Mouse (Mus musculus) adrenal gland, postnatal 4 days (tissue): ENCODE measurements around the gene Dcakd. TPM values are rescaled to one million over a fixed set of nuclear protein-coding genes. Genes with fewer than 3 reads are reported as not detected.

Source experiments
- DNase-seq, 2 experiments: peaks; one replicate each; pipeline ENCODE4 v3.0.0; 2021 to 2022; ENCODE audit warnings: low spot score in 2 of 2, mixed read lengths in 2 of 2
- long read RNA-seq, 2 experiments: library from polyadenylated mRNA; stranded (forward); transcript quantifications; one replicate each; pipeline ENCODE4 v2.0.0; 2021
- total RNA-seq, 2 experiments: library from RNA; stranded (reverse); gene quantifications; 2 replicates each; pipeline ENCODE4 v1.2.3; 2021

Dcakd gene
- total RNA-seq, result 100 to 1,000 TPM; 114 to 126 TPM
- long read RNA-seq, experiment 1, transcript Dcakd-201 (5 exons, 1,744 nt), result major isoform, 102 of 122 reads
- long read RNA-seq, experiment 1, partial matches to known transcripts, result 8 of 122 reads
- long read RNA-seq, experiment 1, other reads (novel, unspliced or antisense), result 8 of 122 reads
- long read RNA-seq, experiment 2, transcript Dcakd-201 (5 exons, 1,744 nt), result major isoform, 175 of 213 reads
- long read RNA-seq, experiment 2, partial matches to known transcripts, result 22 of 213 reads
- long read RNA-seq, experiment 2, other reads (novel, unspliced or antisense), result 13 of 213 reads

- peak; percentile 57 to 85 for DNase-seq
Observed at GRCm38 (mm10) chr11:103028176-103028891, at the start of gene Dcakd, which contains the start of gene Nmt1. Gene Dcakd (minus strand): TSS chr11:103028333. Gene Nmt1 (plus strand): TSS chr11:103028190.

GRCm38 (mm10) chr11:103076581-103076980 lies 48.4 kb upstream of the Dcakd start:
- DNase-seq, result no peak

GRCm38 (mm10) chr11:103076010-103076409 lies 47.9 kb upstream of the Dcakd start:
- no peak for DNase-seq

- DNase-seq, result no peak
Observed at GRCm38 (mm10) chr11:103074796-103075323, 46.7 kb upstream of the Dcakd start.

DNA sequence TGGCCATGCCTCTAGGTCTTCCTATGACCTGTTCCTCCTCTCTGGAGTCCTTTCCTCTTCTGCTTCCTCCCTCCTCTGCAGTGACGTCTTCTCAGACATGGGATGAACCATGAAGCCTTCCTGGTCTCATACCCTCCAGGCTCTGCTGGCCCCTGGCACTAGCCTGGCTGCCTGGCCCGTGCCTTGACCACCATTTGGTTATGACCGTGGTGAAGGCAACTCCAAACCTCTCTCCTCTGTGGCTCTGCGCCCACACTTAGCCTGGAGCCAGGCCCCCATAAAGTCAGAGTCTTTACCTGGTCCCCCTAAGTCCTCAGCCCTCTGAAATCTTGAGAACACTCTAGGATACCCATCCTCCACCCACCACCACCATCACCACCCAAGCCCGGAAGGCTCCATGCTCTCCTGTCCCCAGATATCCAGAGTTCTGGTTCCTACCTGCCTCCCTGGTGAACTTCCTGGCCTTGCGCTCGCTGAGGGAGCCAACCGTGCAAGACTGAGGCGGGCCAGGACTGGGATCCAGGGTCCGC lies 46.1 kb upstream of the Dcakd start:
- DNase-seq, result no peak

DNA sequence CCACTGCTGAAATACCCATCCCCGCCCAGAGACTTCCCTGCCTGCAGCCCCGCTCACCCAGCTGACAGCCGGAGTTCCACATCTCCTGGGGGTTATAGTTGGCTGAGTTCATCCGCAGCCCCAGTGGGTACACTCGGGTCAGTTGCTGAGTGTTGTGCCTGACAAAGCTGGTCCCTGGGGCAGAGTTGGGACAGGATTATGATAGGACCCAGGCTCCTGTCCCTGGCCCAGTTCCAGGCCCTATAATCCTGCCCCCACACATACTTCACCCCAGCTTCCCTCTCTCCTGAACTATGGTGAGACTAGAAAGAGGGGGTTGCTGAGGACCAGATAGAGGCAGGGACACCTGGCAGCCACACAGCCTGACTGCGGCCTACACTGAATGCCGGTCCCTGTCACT lies 45.5 kb upstream of the Dcakd start:
- no peak for DNase-seq

DNA sequence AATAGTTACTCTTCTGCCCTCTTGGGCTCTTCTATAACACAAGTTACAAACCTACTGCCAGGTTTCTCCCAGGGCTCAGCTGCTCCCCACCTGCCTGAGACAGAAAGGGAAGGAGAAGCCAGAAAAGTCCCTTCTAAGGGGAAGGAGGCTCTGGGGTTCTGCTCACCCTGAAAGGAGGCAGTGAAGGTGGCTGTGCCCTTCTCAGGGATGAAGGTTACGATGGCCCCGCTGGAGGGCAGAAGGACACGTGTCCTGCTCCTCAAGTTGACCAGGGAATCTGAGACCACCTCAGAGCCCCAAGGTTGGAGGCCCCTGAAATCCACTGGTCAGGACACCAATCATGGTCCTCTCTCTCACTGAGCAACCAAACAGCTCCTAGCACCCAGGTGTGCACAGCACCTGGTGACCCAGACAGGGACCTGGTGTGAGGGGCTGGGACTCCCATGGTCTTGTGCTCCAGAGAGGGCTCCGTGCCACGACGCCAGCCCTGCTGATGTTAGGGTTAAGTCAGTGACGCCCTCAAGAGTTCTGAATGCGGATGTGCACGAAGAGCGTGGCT lies 42.3 kb upstream of the Dcakd start:
- DNase-seq, result no peak

GRCm38 (mm10) chr11:103069731-103070130 lies 41.6 kb upstream of the Dcakd start:
- DNase-seq, result no peak

DNA sequence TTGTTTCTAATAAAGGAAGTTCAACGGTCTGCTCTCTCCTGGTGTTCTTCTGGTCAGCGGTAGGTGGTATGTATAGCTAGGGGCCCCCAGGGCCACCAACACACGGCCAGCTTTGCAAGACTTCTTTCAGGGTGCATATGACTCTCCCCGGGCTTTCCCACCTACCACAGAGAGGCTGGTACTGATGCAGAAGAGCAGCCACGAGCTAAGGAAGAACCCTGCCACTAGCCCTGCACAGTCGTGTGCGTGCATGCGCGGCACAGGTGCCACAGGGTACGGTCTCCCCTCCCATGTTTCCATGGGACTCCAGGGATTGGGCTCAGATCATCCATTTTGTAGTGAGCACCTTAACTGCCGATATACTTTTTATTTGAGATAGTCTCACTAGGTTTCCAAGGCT lies 40.8 kb upstream of the Dcakd start:
- DNase-seq, result no peak

- no peak for DNase-seq
Observed at GRCm38 (mm10) chr11:103068272-103068671, 40.1 kb upstream of the Dcakd start.

DNA sequence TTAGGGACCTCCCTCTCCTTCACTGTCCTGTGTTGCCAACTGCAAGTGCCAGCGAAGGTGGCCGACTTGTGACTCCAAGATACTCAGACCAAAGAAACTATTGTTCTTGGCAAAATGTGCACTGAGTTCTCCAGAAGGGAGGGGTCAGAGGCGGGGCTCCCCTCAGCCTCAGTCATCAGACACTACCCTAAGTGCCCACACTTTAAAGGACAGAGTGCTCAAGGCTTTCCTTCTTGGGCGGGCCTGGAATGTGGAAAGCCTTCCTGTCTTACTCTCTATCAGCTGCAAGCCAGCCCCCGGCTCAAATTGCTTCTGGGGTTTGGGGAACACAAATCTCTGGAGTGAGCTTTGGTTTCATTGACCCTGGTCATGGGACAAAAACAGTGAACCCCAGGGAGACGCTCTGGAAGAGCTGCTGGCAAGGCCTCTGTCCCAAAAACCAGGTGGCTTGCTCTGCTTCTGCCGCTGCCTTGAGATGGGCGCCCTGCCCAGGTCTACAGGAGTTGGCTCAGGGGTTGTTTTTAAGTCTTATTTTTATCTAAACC lies 39.4 kb upstream of the Dcakd start:
- DNase-seq, result no peak

- no peak for DNase-seq
Observed at GRCm38 (mm10) chr11:103067051-103067361, 38.9 kb upstream of the Dcakd start.

GRCm38 (mm10) chr11:103066191-103067050 lies 38.3 kb upstream of the Dcakd start:
- DNase-seq, result no peak

- DNase-seq, result no peak
Observed at GRCm38 (mm10) chr11:103058499-103059085, 30.5 kb upstream of the Dcakd start.

GRCm38 (mm10) chr11:103056636-103057035 lies 28.5 kb upstream of the Dcakd start:
- no peak for DNase-seq

DNA sequence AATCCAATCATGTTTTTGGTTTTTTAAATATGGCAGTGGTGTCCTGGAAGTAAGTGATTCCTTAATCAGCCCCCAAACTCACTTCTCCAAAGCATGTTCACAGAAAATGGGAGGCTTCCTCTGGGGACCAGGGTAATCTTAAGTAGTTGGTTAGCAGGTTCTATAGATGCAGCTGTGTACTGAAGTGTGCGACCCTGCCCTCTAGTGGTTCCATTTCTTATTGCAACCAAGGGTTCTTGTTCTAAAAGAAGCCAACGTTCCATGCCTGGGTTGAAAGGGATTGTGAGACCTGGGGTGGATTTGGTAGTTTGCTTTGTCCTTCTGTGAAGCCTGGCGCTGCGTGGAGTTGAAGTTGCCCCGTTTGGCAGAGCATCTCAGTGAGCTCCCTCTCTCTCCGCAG lies 26.7 kb upstream of the Dcakd start:
- DNase-seq, result peak in 1 of 2 experiments; percentile 55

DNA sequence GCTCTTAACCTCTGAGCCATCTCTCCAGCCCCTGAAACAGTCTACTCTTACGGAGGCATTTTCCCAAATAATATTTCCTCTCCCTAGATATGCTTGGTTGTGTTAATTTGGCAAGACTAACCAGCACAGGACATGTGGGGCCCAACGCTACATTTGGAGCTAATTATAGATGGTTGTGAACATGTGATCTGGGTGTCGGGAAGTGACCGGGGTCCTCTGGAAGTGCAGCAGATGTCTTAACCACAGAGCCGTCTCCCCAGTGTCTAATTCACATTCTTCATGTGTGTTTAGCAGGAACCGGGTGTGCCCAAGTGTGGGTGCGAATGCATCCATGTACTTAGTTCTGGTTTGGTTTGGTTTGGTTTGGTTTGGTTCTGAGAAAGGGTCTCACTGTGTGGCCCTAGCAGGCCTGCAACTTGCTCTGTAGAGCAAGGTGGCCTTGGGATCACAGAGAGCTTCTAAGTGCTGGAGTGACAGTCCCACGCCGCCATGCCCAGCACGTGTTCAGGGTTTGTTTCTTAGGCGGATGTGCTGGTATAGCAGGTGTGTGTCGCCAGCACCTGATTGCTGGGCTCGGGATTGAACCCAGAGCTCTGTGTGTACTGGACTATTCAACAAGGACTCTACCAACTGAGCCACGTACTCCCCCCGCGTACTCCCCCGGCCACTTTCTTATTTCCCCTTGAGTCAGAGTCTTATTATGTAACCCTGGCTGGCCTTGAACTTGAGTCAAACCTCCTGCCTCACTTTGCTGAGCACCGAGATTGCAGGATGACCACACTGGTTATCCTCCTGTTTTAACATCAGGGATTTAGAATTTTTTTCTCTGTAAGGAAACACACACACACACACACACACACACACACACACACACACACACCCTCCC lies 25.3 kb upstream of the Dcakd start:
- no peak for DNase-seq

DNA sequence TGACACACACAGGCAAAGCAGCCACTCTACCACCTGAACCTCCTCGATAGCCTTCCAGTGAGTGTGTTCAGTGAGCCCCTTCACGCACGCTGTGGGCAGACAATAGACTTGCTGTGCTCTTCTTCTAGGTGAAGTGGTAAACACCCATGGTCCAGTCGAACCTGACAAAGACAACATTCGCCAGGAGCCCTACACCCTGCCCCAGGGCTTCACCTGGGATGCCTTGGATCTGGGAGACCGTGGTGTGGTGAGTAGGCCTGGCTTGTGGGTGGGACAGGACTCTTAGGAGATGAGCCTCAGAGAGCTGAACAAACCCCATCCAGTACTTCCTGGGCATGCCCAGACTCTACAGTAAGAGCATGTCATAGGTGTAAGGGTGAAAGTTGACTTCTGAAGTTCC lies 23.9 kb upstream of the Dcakd start:
- no peak for DNase-seq

- DNase-seq, result peak; percentile 17 to 42
Observed at GRCm38 (mm10) chr11:103051249-103051691, 23.1 kb upstream of the Dcakd start.
